Mouse (Mus musculus) lung, postnatal 0 days (tissue): ENCODE measurements at regions not wholly inside any gene's neighbourhood (a gene's known extent, or its start where the extent isn't known, plus 50 kb on each side); places are given as distances from the start of the nearest gene placed in this dataset.

Experiments used
- CTCF ChIP-seq: IDR thresholded peaks from 2 replicates; pipeline ENCODE4 v1.5.1; 2016; ENCODE audit warnings: antibody characterized with exemption, mild to moderate bottlenecking
- EP300 ChIP-seq: IDR thresholded peaks from 2 replicates; pipeline ENCODE4 v1.6.1; 2016; ENCODE audit warnings: antibody characterized with exemption, mild to moderate bottlenecking, control low read depth

DNA sequence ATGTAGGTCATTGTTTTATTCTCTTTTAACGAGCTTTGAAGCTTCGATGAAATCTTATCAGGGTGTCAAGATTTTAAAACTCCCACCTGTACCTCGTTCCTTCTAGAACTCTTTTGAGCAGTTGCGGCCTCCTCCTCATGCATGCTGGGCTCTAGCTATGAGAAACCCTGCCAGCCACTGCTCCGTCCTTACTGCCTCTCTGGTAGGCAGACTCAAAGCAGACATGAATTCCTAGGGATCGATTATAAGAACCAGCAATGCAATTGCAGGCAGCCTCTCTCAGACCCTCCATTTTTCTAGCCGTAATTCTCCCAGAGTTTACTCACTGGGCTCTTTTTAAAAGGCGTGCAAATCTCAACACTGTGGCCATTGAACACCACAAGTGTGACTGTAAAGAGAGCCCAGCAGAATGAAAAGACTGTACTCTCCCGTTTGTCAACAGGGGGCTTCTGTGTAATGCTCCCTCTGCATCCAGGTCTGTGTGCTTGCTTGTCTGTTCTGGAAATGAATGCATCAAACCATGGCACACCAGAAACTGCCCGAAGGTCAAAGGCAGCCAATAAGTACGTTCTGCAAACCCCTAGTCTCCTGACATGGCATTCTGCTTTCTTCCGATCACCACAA, 137.3 kb downstream of the Bcat1 start:
- TF ChIP-seq CTCF (no peak), EP300 (no peak)
